ENCODE assay signal across 9 mouse cellular contexts in genomic region chr15:36669748-36670147, GRCm38 (mm10).
DNase-seq lines count a peak whose midpoint lies in the region; ATAC-seq lines count a peak whose summit lies in the region.
"Had no signal": no experiment of that assay in that cellular context is flagged by ENCODE, and none has a peak within 500 bp of the region (broad histone marks: within the 10 kb centered on the region; RNA-seq: fewer than 3 reads in every experiment).

No protein-coding gene starts in this region.

- WGBS in heart, embryonic 16.5 days = 29% methylated on average over 12 of the region's 12 CpGs
- WGBS in forebrain, embryonic 13.5 days = 31% methylated on average over 12 of the region's 12 CpGs

- peak overlapping the region; percentile 1; the same call in 1 of the 2 replicates for H3K4me2 ChIP-seq in heart, embryonic 16.5 days (ENCODE audit: low read depth, low read length)
- H3K4me2 ChIP-seq in forebrain, embryonic 13.5 days = 0 out of 2 replicates have a peak overlapping the region, but pooled peaks have one; percentile 7

- H3K27ac ChIP-seq in heart, embryonic 16.5 days (ENCODE audit: low read length) = no peak overlapping the region
- no peak overlapping the region for H3K27ac ChIP-seq in forebrain, embryonic 13.5 days

- no peak overlapping the region for H3K4me3 ChIP-seq in heart, embryonic 16.5 days (ENCODE audit: low read length)
- no peak overlapping the region for H3K4me3 ChIP-seq in forebrain, embryonic 13.5 days

- no peak overlapping the region for H3K9ac ChIP-seq in heart, embryonic 16.5 days (ENCODE audit: low read length)
- H3K9ac ChIP-seq in forebrain, embryonic 13.5 days = 0 out of 2 replicates have a peak overlapping the region, but pooled peaks have one; percentile 40

- no peaks in the 10 kb centered on the region for H3K36me3 ChIP-seq in heart, embryonic 16.5 days (ENCODE audit: control insufficient read depth, insufficient read depth)
- no peaks in the 10 kb centered on the region for H3K36me3 ChIP-seq in forebrain, embryonic 13.5 days (ENCODE audit: poor library complexity, severe bottlenecking)

- no peaks in the 10 kb centered on the region for H3K4me1 ChIP-seq in heart, embryonic 16.5 days (ENCODE audit: control insufficient read depth, insufficient read depth, low read length)
- H3K4me1 ChIP-seq in forebrain, embryonic 13.5 days = peaks cover 5% of the 10 kb centered on the region

- no peak for ATAC-seq in heart, embryonic 16.5 days (replicated peaks; ENCODE audit: extremely low read depth, insufficient read depth, low FRiP score)
- no peak for ATAC-seq in forebrain, embryonic 13.5 days
- no peak for ATAC-seq in activated CD4-positive, CD25-positive, alpha-beta regulatory T cell, adult 4 months

- H3K9me3 ChIP-seq in heart, embryonic 16.5 days (replicated peaks; ENCODE audit: control insufficient read depth, low read length) = no peaks in the 10 kb centered on the region
- H3K9me3 ChIP-seq in forebrain, embryonic 13.5 days (replicated peaks) = no peaks in the 10 kb centered on the region

- H3K27me3 ChIP-seq in heart, embryonic 16.5 days (ENCODE audit: control insufficient read depth, insufficient read depth, low read length) = no peaks in the 10 kb centered on the region
- no peaks in the 10 kb centered on the region for H3K27me3 ChIP-seq in forebrain, embryonic 13.5 days

- no peak for DNase-seq in heart, postnatal 25 days (ENCODE audit: low spot score)
- DNase-seq in retina, postnatal 1 day = peak; percentile 24
- DNase-seq in retina, embryonic 14.5 days (ENCODE audit: low spot score) = no peak
- DNase-seq in yolk sac, embryonic 10.5 days (ENCODE audit: low spot score) = peak; percentile 53
- no peak for DNase-seq in layer of hippocampus, adult 11-12 months (ENCODE audit: low spot score)
- DNase-seq: cerebellum, adult 11 months had no signal

- intact Hi-C loops in heart, postnatal 25 days (cut with DNase I) = no loop called here

Comparison
In these comparisons a context has a peak if more than half of its experiments do, and no peak if none do; other contexts are left out.
1. DNase-seq: peak in retina, postnatal 1 day (single experiment) and yolk sac, embryonic 10.5 days (single experiment); none in heart, postnatal 25 days (single experiment), retina, embryonic 14.5 days (single experiment) and layer of hippocampus, adult 11-12 months (single experiment).